Mouse (Mus musculus) heart, adult 11 months (tissue): ENCODE data around the gene Sowahb.
A peak's percentile ranks its signal among the peaks of the same experiment; 100 is the strongest.

Source experiments
- DNase-seq: peaks from one replicate; pipeline ENCODE4 v3.0.0; 2022

Sowahb gene

GRCm38 (mm10) chr5:93044584-93045370 is at the start of gene Sowahb:
Sowahb (minus strand) TSS chr5:93045022.
- peak; percentile 94 for DNase-seq

GRCm38 (mm10) chr5:93093638-93094527 is 49.1 kb upstream of the Sowahb start:
- DNase-seq: peak; percentile 97

- peak; percentile 99 for DNase-seq
These were observed 48.2 kb upstream of the Sowahb start, which contains the start of gene Sept11 for GRCm38 (mm10) chr5:93092857-93093622. Sept11 (plus strand) TSS chr5:93093437.

- peak; percentile 97 for DNase-seq
These were observed 47.4 kb upstream of the Sowahb start for GRCm38 (mm10) chr5:93092147-93092781.

GRCm38 (mm10) chr5:93091266-93091665 is 46.4 kb upstream of the Sowahb start:
- peak; percentile 93 for DNase-seq

GRCm38 (mm10) chr5:93085900-93086299 is 41.1 kb upstream of the Sowahb start:
- DNase-seq: no peak

GRCm38 (mm10) chr5:93085015-93085598 is 40.3 kb upstream of the Sowahb start:
- DNase-seq: peak; percentile 92

GRCm38 (mm10) chr5:93079596-93079995 is 34.8 kb upstream of the Sowahb start:
- no peak for DNase-seq

- no peak for DNase-seq
These were observed 33.0 kb upstream of the Sowahb start for GRCm38 (mm10) chr5:93077661-93078323.

- no peak for DNase-seq
These were observed 16.0 kb upstream of the Sowahb start for GRCm38 (mm10) chr5:93060865-93061264.

- peak; percentile 61 for DNase-seq
These were observed 9.0 kb upstream of the Sowahb start for GRCm38 (mm10) chr5:93053606-93054397.

GRCm38 (mm10) chr5:93051951-93052350 is 7.1 kb upstream of the Sowahb start:
- DNase-seq: peak; percentile 87

GRCm38 (mm10) chr5:93051041-93051440 is 6.2 kb upstream of the Sowahb start:
- DNase-seq: peak; percentile 54

GRCm38 (mm10) chr5:93049971-93050370 is 5.1 kb upstream of the Sowahb start:
- peak; percentile 36 for DNase-seq

GRCm38 (mm10) chr5:93048481-93049240 is 3.8 kb upstream of the Sowahb start:
- peak; percentile 36 for DNase-seq

GRCm38 (mm10) chr5:93046306-93046845 is 1.6 kb upstream of the Sowahb start:
- peak; percentile 43 for DNase-seq

GRCm38 (mm10) chr5:93045371-93045714 is 521 bp upstream of the Sowahb start:
- DNase-seq: no peak

GRCm38 (mm10) chr5:93043688-93044583 is 886 bp downstream of the Sowahb start:
- DNase-seq: peak; percentile 87
